Mouse (Mus musculus): ENCODE measurements around the gene Gm5346. TPM values are rescaled to one million over a fixed set of nuclear protein-coding genes. Genes with fewer than 3 reads are reported as not detected.
"Not testable (repeated sequence)": the region's sequence is repeated elsewhere in the genome, so short reads cannot be mapped to it uniquely, and the experiment has no call there.

Gm5346 gene
- not detected in 2 replicates for polyA plus RNA-seq (2015; fragmentation: Nextera tagmentation; extraction: Ambion mirVana)

DNA sequence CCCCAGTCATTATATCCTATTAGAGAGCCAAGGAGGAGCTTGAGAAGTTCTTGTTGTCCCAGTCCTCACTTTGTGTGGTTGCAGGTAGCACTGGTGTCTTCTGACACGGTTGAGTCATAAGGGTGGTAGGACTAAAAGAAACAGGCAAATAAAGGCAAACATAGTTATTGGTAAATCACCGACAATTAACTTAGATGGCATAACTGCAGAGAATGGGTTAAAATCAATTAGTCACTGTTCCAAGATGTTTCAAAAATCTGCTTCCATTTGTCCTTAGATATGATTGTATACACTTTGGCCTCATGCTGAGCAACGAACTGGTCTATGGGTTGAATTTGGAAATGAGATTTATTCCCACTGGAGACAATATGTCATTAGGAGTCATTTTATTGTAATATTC is at the start of gene Gm5346:
Gene Gm5346 (minus strand): TSS at position 101 of the 400 bp plus-strand sequence.
- no peak within 1 kb of the TSS for H3K4me3 ChIP-seq
- 93% methylated on average over 3 of the region's 3 CpGs for WGBS
- H3K27ac ChIP-seq (replicated peaks): no peak within 1 kb of the TSS
- no peaks in the 10 kb centered on the region for H3K27me3 ChIP-seq
- H3K36me3 ChIP-seq: no peaks in the 10 kb centered on the region
- no peaks in the 10 kb centered on the region for H3K4me1 ChIP-seq (replicated peaks)
- no peaks in the 10 kb centered on the region for H3K9me3 ChIP-seq
- H3K9ac ChIP-seq: no peak within 1 kb of the TSS
- H3K4me2 ChIP-seq: no peak within 1 kb of the TSS
- ATAC-seq (ENCODE audit: low FRiP score, low read depth): no peak

GRCm38 (mm10) chr8:43616046-43616445 is 11.0 kb downstream of the Gm5346 start:
- WGBS: 89% methylated on average over 1 of the region's 1 CpGs
- H3K4me3 ChIP-seq: no peak overlapping the region
- no peaks in the 10 kb centered on the region for H3K27me3 ChIP-seq
- H3K9ac ChIP-seq: no peak overlapping the region
- no peak for ATAC-seq (ENCODE audit: low FRiP score, low read depth)
- H3K4me2 ChIP-seq: no peak overlapping the region
- no peak overlapping the region for H3K27ac ChIP-seq (replicated peaks)
- no peaks in the 10 kb centered on the region for H3K36me3 ChIP-seq
- H3K4me1 ChIP-seq (replicated peaks): no peaks in the 10 kb centered on the region
- no peaks in the 10 kb centered on the region for H3K9me3 ChIP-seq

DNA sequence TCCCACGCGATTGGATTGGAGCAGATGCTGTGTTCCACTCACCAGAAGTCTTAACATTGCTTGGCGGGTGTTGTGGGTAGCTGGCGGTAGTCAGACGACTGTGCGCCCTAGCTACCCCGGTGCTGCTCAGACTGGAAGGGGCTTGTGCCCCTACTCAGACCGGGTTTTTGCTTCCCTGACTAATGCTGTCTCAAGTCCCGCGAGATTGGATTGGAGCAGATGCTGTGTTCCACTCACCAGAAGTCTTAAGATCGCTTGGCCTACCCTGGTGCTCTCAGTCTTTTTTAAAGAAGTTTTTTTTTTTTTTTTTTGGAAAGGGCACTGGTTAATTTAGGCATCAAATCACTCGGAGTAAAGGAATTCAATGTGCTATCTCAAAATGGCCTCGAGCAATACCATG is 23.4 kb downstream of the Gm5346 start:
- not testable (repeated sequence) for H3K27me3 ChIP-seq; H3K9me3 ChIP-seq; H3K36me3 ChIP-seq; ATAC-seq (ENCODE audit: low FRiP score, low read depth); H3K27ac ChIP-seq (replicated peaks); H3K4me3 ChIP-seq; H3K4me2 ChIP-seq; H3K4me1 ChIP-seq (replicated peaks); H3K9ac ChIP-seq
- WGBS: 85% methylated on average over 13 of the region's 13 CpGs

DNA sequence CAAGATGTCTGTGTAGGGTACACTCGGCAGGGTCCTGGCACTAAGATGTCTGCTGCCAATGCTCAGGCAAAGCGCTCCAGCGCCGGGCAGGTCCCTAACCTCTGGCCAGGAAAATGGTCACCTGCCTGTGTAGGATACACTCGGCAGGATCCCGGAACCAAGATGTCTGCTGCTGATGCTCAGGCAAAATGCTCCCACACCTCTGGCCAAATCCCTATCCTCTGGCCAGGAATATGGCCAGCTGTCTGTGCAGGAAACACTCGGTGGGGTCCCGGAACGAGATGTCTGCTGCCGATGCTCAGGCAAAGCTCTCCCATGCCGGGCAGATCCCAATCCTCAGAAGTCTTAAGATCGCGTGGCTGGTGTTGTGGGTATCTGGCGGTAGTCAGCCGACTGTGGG is 23.9 kb downstream of the Gm5346 start:
- not testable (repeated sequence) for H3K27me3 ChIP-seq; H3K4me1 ChIP-seq (replicated peaks); ATAC-seq (ENCODE audit: low FRiP score, low read depth); H3K9ac ChIP-seq; H3K4me3 ChIP-seq; H3K36me3 ChIP-seq; H3K9me3 ChIP-seq; H3K4me2 ChIP-seq; H3K27ac ChIP-seq (replicated peaks)
- WGBS: 96% methylated on average over 15 of the region's 15 CpGs

GRCm38 (mm10) chr8:43576607-43577006 is 50.5 kb downstream of the Gm5346 start, which contains the start of gene Adam26a:
TSS of gene Adam26a (minus strand) at chr8:43576707.
- not testable (repeated sequence) for H3K27me3 ChIP-seq, H3K36me3 ChIP-seq

More at GRCm38 (mm10) chr8:43576607-43577006, 50.5 kb downstream of the Gm5346 start, which contains the start of gene Adam26a:
- H3K27ac ChIP-seq (replicated peaks); H3K9me3 ChIP-seq; H3K9ac ChIP-seq; H3K4me2 ChIP-seq; H3K4me3 ChIP-seq; ATAC-seq (ENCODE audit: low FRiP score, low read depth); H3K4me1 ChIP-seq (replicated peaks): not testable (repeated sequence)
- 95% methylated on average over 2 of the region's 2 CpGs for WGBS

Other genes starting within 250 kb of the Gm5346 start
- not detected in 2 replicates for gene Adam26b, start 99.2 kb downstream of the Gm5346 start, polyA plus RNA-seq (2015; fragmentation: Nextera tagmentation; extraction: Ambion mirVana)
- not detected in 2 replicates for gene Adam26a, start 50.6 kb downstream of the Gm5346 start, polyA plus RNA-seq (2015; fragmentation: Nextera tagmentation; extraction: Ambion mirVana)
- not detected in 2 replicates for gene Adam34, start 82.8 kb upstream of the Gm5346 start, polyA plus RNA-seq (2015; fragmentation: Nextera tagmentation; extraction: Ambion mirVana)